10 mouse cellular contexts compared by ENCODE assay signal in genomic region chr13:29823906-29824305, GRCm38 (mm10). TPM values are rescaled to one million over a fixed set of nuclear protein-coding genes. Genes with fewer than 3 reads are reported as not detected.
DNase-seq lines count a peak whose midpoint lies in the region; ATAC-seq and TF ChIP-seq lines count a peak whose summit lies in the region.
"Had no signal": no experiment of that assay in that cellular context is flagged by ENCODE, and none has a peak within 500 bp of the region (broad histone marks: within the 10 kb centered on the region; RNA-seq: fewer than 3 reads in every experiment).

No protein-coding gene starts in this region.

- no peak overlapping the region for H3K4me2 ChIP-seq in intestine, embryonic 14.5 days (ENCODE audit: low read length)
- no peak overlapping the region for H3K4me2 ChIP-seq in intestine, embryonic 16.5 days (ENCODE audit: low read depth, low read length)
- no peak overlapping the region for H3K4me2 ChIP-seq in hindbrain, postnatal 0 days (ENCODE audit: low read depth, low read length)
- no peak overlapping the region for H3K4me2 ChIP-seq in midbrain, embryonic 16.5 days (ENCODE audit: low read length)
- H3K4me2 ChIP-seq: embryonic facial prominence, embryonic 15.5 days; liver, embryonic 13.5 days had no signal

- DNase-seq in intestine, embryonic 14.5 days (ENCODE audit: low spot score): peak; percentile 49
- peak; percentile 32 for DNase-seq in embryo, embryonic 11 days
- DNase-seq in hindbrain, postnatal 0 days (ENCODE audit: low spot score): peak; percentile 75
- DNase-seq in T-cell, adult 2 months (ENCODE audit: low spot score): no peak
- DNase-seq in limb, embryonic 10.5 days (ENCODE audit: low spot score): no peak
- DNase-seq in kidney, postnatal 36 days: no peak
- DNase-seq: liver, embryonic 13.5 days had no signal

- WGBS in intestine, embryonic 14.5 days: 68% methylated on average over 9 of the region's 9 CpGs
- 71% methylated on average over 9 of the region's 9 CpGs for WGBS in intestine, embryonic 16.5 days
- WGBS in hindbrain, postnatal 0 days: 41% methylated on average over 9 of the region's 9 CpGs
- 32% methylated on average over 9 of the region's 9 CpGs for WGBS in midbrain, embryonic 16.5 days
- WGBS in limb, embryonic 10.5 days: 73% methylated on average over 9 of the region's 9 CpGs

- no peak overlapping the region for H3K4me3 ChIP-seq in intestine, embryonic 14.5 days (ENCODE audit: low read depth, low read length)
- H3K4me3 ChIP-seq in intestine, embryonic 16.5 days (ENCODE audit: low read length): no peak overlapping the region
- no peak overlapping the region for H3K4me3 ChIP-seq in hindbrain, postnatal 0 days (ENCODE audit: low read length)
- no peak overlapping the region for H3K4me3 ChIP-seq in midbrain, embryonic 16.5 days (ENCODE audit: low read depth, low read length)
- no peak overlapping the region for H3K4me3 ChIP-seq in limb, embryonic 10.5 days
- H3K4me3 ChIP-seq: embryonic facial prominence, embryonic 15.5 days; liver, embryonic 13.5 days had no signal

- H3K27ac ChIP-seq in intestine, embryonic 14.5 days (ENCODE audit: low read depth): peak overlapping the region; percentile 49; the same call in 1 of the 2 replicates
- no peak overlapping the region for H3K27ac ChIP-seq in intestine, embryonic 16.5 days (ENCODE audit: low read length)
- H3K27ac ChIP-seq in hindbrain, postnatal 0 days: peak overlapping the region; percentile 26; the same call in 1 of the 2 replicates
- H3K27ac ChIP-seq in midbrain, embryonic 16.5 days (ENCODE audit: low read length): peak overlapping the region; percentile 38; the same call in 1 of the 2 replicates
- no peak overlapping the region for H3K27ac ChIP-seq in limb, embryonic 10.5 days
- H3K27ac ChIP-seq: embryonic facial prominence, embryonic 15.5 days; liver, embryonic 13.5 days had no signal

- ATAC-seq in intestine, embryonic 14.5 days (replicated peaks; ENCODE audit: low FRiP score, low TSS enrichment, low read depth): no peak; the same call in 1 of the 2 replicates
- ATAC-seq in intestine, embryonic 16.5 days: no peak; the same call in 1 of the 2 replicates
- peak; percentile 93 for ATAC-seq in hindbrain, postnatal 0 days
- ATAC-seq in midbrain, embryonic 16.5 days: peak; percentile 88

- no peak overlapping the region for H3K9ac ChIP-seq in intestine, embryonic 14.5 days (ENCODE audit: low read length)
- H3K9ac ChIP-seq in intestine, embryonic 16.5 days (ENCODE audit: low read depth, low read length): no peak overlapping the region
- no peak overlapping the region for H3K9ac ChIP-seq in hindbrain, postnatal 0 days (replicated peaks; ENCODE audit: low read length)
- H3K9ac ChIP-seq in midbrain, embryonic 16.5 days (ENCODE audit: low read depth, low read length): no peak overlapping the region
- H3K9ac ChIP-seq: embryonic facial prominence, embryonic 15.5 days; liver, embryonic 13.5 days had no signal

- H3K36me3 ChIP-seq in intestine, embryonic 14.5 days (ENCODE audit: control insufficient read depth, insufficient read depth, low read length): no peaks in the 10 kb centered on the region
- H3K36me3 ChIP-seq in intestine, embryonic 16.5 days (ENCODE audit: control insufficient read depth, insufficient read depth, low read length): no peaks in the 10 kb centered on the region
- H3K36me3 ChIP-seq in hindbrain, postnatal 0 days (ENCODE audit: insufficient read depth, low read length): no peaks in the 10 kb centered on the region
- H3K36me3 ChIP-seq in midbrain, embryonic 16.5 days (ENCODE audit: control insufficient read depth, insufficient read depth, low read length): no peaks in the 10 kb centered on the region
- no peaks in the 10 kb centered on the region for H3K36me3 ChIP-seq in limb, embryonic 10.5 days
- H3K36me3 ChIP-seq: embryonic facial prominence, embryonic 15.5 days; liver, embryonic 13.5 days had no signal

- no peaks in the 10 kb centered on the region for H3K27me3 ChIP-seq in intestine, embryonic 14.5 days (replicated peaks; ENCODE audit: control insufficient read depth, insufficient read depth, low read length)
- no peaks in the 10 kb centered on the region for H3K27me3 ChIP-seq in intestine, embryonic 16.5 days (replicated peaks; ENCODE audit: control insufficient read depth, insufficient read depth, low read length)
- H3K27me3 ChIP-seq in hindbrain, postnatal 0 days (ENCODE audit: insufficient read depth, low read length): no peaks in the 10 kb centered on the region
- no peaks in the 10 kb centered on the region for H3K27me3 ChIP-seq in midbrain, embryonic 16.5 days (ENCODE audit: control insufficient read depth, insufficient read depth, low read depth, low read length)
- H3K27me3 ChIP-seq in limb, embryonic 10.5 days (ENCODE audit: low read depth, poor library complexity, severe bottlenecking): no peaks in the 10 kb centered on the region
- H3K27me3 ChIP-seq: embryonic facial prominence, embryonic 15.5 days; liver, embryonic 13.5 days had no signal

- peaks cover 15% of the 10 kb centered on the region; the same call in 1 of the 2 replicates for H3K4me1 ChIP-seq in intestine, embryonic 14.5 days (replicated peaks; ENCODE audit: control insufficient read depth, insufficient read depth, low read length)
- H3K4me1 ChIP-seq in intestine, embryonic 16.5 days (ENCODE audit: control insufficient read depth, insufficient read depth, low read length): peaks cover 2% of the 10 kb centered on the region; the same call in 1 of the 2 replicates
- H3K4me1 ChIP-seq in hindbrain, postnatal 0 days (ENCODE audit: insufficient read depth, low read length): no peaks in the 10 kb centered on the region
- H3K4me1 ChIP-seq in midbrain, embryonic 16.5 days (ENCODE audit: control insufficient read depth, insufficient read depth, low read length): no peaks in the 10 kb centered on the region
- 0 out of 2 replicates have a peak, but pooled peaks cover 2% of the 10 kb centered on the region for H3K4me1 ChIP-seq in limb, embryonic 10.5 days

- TF ChIP-seq CTCF in hindbrain, postnatal 0 days (IDR thresholded peaks at IDR 0.05; ENCODE audit: low read depth): peak; percentile 76

- H3K9me3 ChIP-seq in intestine, embryonic 14.5 days (ENCODE audit: control insufficient read depth, low read length): no peaks in the 10 kb centered on the region
- no peaks in the 10 kb centered on the region for H3K9me3 ChIP-seq in intestine, embryonic 16.5 days (ENCODE audit: control insufficient read depth, low read length)
- no peaks in the 10 kb centered on the region for H3K9me3 ChIP-seq in hindbrain, postnatal 0 days (ENCODE audit: low read length)
- H3K9me3 ChIP-seq in midbrain, embryonic 16.5 days (replicated peaks; ENCODE audit: control insufficient read depth, low read length, poor library complexity, severe bottlenecking): no peaks in the 10 kb centered on the region
- no peaks in the 10 kb centered on the region for H3K9me3 ChIP-seq in limb, embryonic 10.5 days (replicated peaks)
- H3K9me3 ChIP-seq: embryonic facial prominence, embryonic 15.5 days; liver, embryonic 13.5 days had no signal

RNA-seq across cellular contexts. Expression of gene Cdkal1, which starts 31.6 kb away (rescaled TPM):
- 33.9 and 35.2 TPM in 2 replicates for polyA plus RNA-seq in intestine, embryonic 14.5 days (2014; fragmentation: Nextera tagmentation; extraction: Ambion mirVana)
- 23.4 and 25.0 TPM in 2 replicates for polyA plus RNA-seq in intestine, embryonic 16.5 days (2015; fragmentation: Nextera tagmentation; extraction: Ambion mirVana)
- total RNA-seq in hindbrain, postnatal 0 days (2014; rRNA removed): 10.7 and 11.1 TPM in 2 replicates
- polyA plus RNA-seq in hindbrain, postnatal 0 days (2015; fragmentation: Nextera tagmentation; extraction: Ambion mirVana): 18.9 and 19.5 TPM in 2 replicates
- polyA plus RNA-seq in midbrain, embryonic 16.5 days (2015; fragmentation: Nextera tagmentation; extraction: Ambion mirVana): 21.4 and 22.0 TPM in 2 replicates
- polyA plus RNA-seq in limb, embryonic 10.5 days (2016; fragmentation: Nextera tagmentation; extraction: Ambion mirVana): 33.3 and 34.8 TPM in 2 replicates

Comparison
In these comparisons a context has a peak if more than half of its experiments do, and no peak if none do; other contexts are left out.
1. H3K27ac ChIP-seq: peak in intestine, embryonic 14.5 days (single experiment), hindbrain, postnatal 0 days (single experiment) and midbrain, embryonic 16.5 days (single experiment); none in intestine, embryonic 16.5 days (single experiment) and limb, embryonic 10.5 days (single experiment).
2. ATAC-seq: peak in hindbrain, postnatal 0 days (single experiment) and midbrain, embryonic 16.5 days (single experiment); none in intestine, embryonic 14.5 days (single experiment) and intestine, embryonic 16.5 days (single experiment).
3. DNase-seq: peak in intestine, embryonic 14.5 days (single experiment), embryo, embryonic 11 days (single experiment) and hindbrain, postnatal 0 days (single experiment); none in T-cell, adult 2 months (single experiment), limb, embryonic 10.5 days (single experiment) and kidney, postnatal 36 days (0 of 2).